Mouse (Mus musculus): ENCODE measurements at regions not wholly inside any gene's neighbourhood (a gene's known extent, or its start where the extent isn't known, plus 50 kb on each side); places are given as distances from the start of the nearest gene placed in this dataset.

- H3K27ac ChIP-seq (ENCODE audit: low read depth, low read length) = no peak overlapping the region
- TF ChIP-seq CTCF (IDR thresholded peaks at IDR 0.05; ENCODE audit: low read depth) = no peak
- H3K4me1 ChIP-seq (ENCODE audit: insufficient read depth) = no peaks in the 10 kb centered on the region
- H3K27me3 ChIP-seq (ENCODE audit: insufficient read depth, low read length) = no peaks in the 10 kb centered on the region
- H3K9me3 ChIP-seq (ENCODE audit: low read length) = no peaks in the 10 kb centered on the region
- no peak overlapping the region for H3K4me3 ChIP-seq (ENCODE audit: low read depth, low read length)
- H3K9ac ChIP-seq = no peak overlapping the region
- DNase-seq = no peak
- no peak overlapping the region for H3K4me2 ChIP-seq (ENCODE audit: low read depth)
- 89% methylated on average over 2 of the region's 2 CpGs for WGBS
- no peak for ATAC-seq
- H3K36me3 ChIP-seq (ENCODE audit: insufficient read depth) = no peaks in the 10 kb centered on the region
Observed at GRCm38 (mm10) chr3:141051685-141052084, 160.5 kb downstream of the Pdha2 start.

DNA sequence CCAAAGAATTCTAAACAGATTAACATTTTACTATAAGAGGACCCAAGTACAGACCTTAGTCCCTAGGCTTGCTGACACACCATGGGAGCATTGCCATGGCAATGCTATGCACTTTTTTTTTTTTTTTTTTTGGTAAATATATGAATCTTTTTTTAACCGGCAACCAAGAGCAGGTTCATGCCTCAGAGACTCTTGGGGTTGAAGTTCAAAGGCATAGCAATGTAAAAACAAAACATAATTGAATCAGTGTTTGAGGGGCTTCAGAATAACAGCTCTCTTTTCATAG is 197.9 kb downstream of the Pdha2 start:
- WGBS = 70% methylated on average over 1 of the region's 1 CpGs
- Histone ChIP-seq H3K9me3 (ENCODE audit: low read length) (no peaks in the 10 kb centered on the region), H3K4me2 (ENCODE audit: low read depth) (no peak overlapping the region), H3K27ac (ENCODE audit: low read depth, low read length) (no peak overlapping the region), H3K4me1 (ENCODE audit: insufficient read depth) (no peaks in the 10 kb centered on the region), H3K4me3 (ENCODE audit: low read depth, low read length) (no peak overlapping the region), H3K9ac (no peak overlapping the region), H3K36me3 (ENCODE audit: insufficient read depth) (no peaks in the 10 kb centered on the region), H3K27me3 (ENCODE audit: insufficient read depth, low read length) (no peaks in the 10 kb centered on the region)
- TF ChIP-seq CTCF (IDR thresholded peaks at IDR 0.05; ENCODE audit: low read depth) = no peak
- DNase-seq (no peak), ATAC-seq (no peak)

- Histone ChIP-seq H3K4me3 (ENCODE audit: low read depth, low read length) (no peak overlapping the region), H3K9ac (no peak overlapping the region), H3K9me3 (ENCODE audit: low read length) (no peaks in the 10 kb centered on the region), H3K27ac (ENCODE audit: low read depth, low read length) (no peak overlapping the region), H3K4me1 (ENCODE audit: insufficient read depth) (no peaks in the 10 kb centered on the region), H3K27me3 (ENCODE audit: insufficient read depth, low read length) (no peaks in the 10 kb centered on the region), H3K4me2 (ENCODE audit: low read depth) (no peak overlapping the region), H3K36me3 (ENCODE audit: insufficient read depth) (no peaks in the 10 kb centered on the region)
- TF ChIP-seq CTCF (IDR thresholded peaks at IDR 0.05; ENCODE audit: low read depth) = no peak
- no peak for DNase-seq
- no peak for ATAC-seq
- 59% methylated on average over 8 of the region's 8 CpGs for WGBS
Observed at GRCm38 (mm10) chr3:141013521-141014261, 198.5 kb downstream of the Pdha2 start.

- H3K27ac ChIP-seq (ENCODE audit: low read depth, low read length) = no peak overlapping the region
- no peak overlapping the region for H3K9ac ChIP-seq
- H3K4me1 ChIP-seq (ENCODE audit: insufficient read depth) = no peaks in the 10 kb centered on the region
- H3K4me2 ChIP-seq (ENCODE audit: low read depth) = no peak overlapping the region
- TF ChIP-seq CTCF (IDR thresholded peaks at IDR 0.05; ENCODE audit: low read depth) = no peak
- no peak for DNase-seq
- 73% methylated on average over 1 of the region's 1 CpGs for WGBS
- H3K36me3 ChIP-seq (ENCODE audit: insufficient read depth) = no peaks in the 10 kb centered on the region
- H3K9me3 ChIP-seq (ENCODE audit: low read length) = no peaks in the 10 kb centered on the region
- ATAC-seq = no peak
- H3K4me3 ChIP-seq (ENCODE audit: low read depth, low read length) = no peak overlapping the region
- H3K27me3 ChIP-seq (ENCODE audit: insufficient read depth, low read length) = no peaks in the 10 kb centered on the region
Observed at GRCm38 (mm10) chr3:141012976-141013375, 199.2 kb downstream of the Pdha2 start.

DNA sequence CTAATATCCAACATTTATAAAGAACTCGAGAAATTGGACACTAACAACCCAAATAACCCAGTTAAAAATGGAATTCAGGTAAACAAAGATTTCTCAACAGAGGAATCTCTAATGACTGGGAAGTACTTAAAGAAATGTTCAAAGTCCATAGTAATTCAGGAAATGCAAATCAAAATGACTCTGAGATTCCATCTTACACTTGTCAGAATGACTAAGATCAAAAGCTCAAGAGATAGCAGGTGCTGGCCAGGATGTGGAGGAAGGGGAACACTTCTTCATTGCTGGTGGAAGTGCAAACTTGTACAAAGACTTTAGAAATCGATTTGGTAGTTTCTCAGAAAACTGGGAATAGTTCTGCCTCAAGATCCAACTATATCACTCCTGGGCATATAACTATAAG is 203.4 kb downstream of the Pdha2 start:
- no peak overlapping the region for H3K4me2 ChIP-seq (ENCODE audit: low read depth)
- no peaks in the 10 kb centered on the region for H3K36me3 ChIP-seq (ENCODE audit: insufficient read depth)
- no peak overlapping the region for H3K9ac ChIP-seq
- no peak overlapping the region for H3K27ac ChIP-seq (ENCODE audit: low read depth, low read length)
- WGBS = 85% methylated on average over 2 of the region's 2 CpGs
- H3K9me3 ChIP-seq (ENCODE audit: low read length) = no peaks in the 10 kb centered on the region
- no peak for DNase-seq
- no peaks in the 10 kb centered on the region for H3K27me3 ChIP-seq (ENCODE audit: insufficient read depth, low read length)
- ATAC-seq = no peak
- H3K4me1 ChIP-seq (ENCODE audit: insufficient read depth) = no peaks in the 10 kb centered on the region
- no peak overlapping the region for H3K4me3 ChIP-seq (ENCODE audit: low read depth, low read length)
- no peak for TF ChIP-seq CTCF (IDR thresholded peaks at IDR 0.05; ENCODE audit: low read depth)

DNA sequence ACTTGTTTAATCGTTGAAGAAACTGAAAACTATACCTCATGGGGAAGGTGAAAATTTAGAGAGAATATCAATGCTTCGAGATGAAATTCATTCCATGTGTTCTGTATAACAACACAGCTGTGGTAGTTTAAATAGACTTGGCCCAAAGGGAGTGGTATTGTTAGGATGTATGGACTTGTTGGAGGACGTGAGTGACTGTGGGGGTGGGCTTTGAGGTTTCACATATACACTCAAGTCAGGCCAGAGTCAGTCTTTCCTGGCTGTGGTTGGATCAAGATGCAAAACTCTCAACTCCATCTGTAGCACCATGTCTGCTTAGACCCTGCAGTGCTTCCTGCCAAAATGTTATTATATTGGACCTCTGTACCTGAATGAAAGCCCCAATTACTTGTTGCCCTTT is 206.3 kb downstream of the Pdha2 start:
- no peaks in the 10 kb centered on the region for H3K9me3 ChIP-seq (ENCODE audit: low read length)
- TF ChIP-seq CTCF (IDR thresholded peaks at IDR 0.05; ENCODE audit: low read depth) = no peak
- ATAC-seq (no peak), DNase-seq (no peak)
- no peaks in the 10 kb centered on the region for H3K36me3 ChIP-seq (ENCODE audit: insufficient read depth)
- no peaks in the 10 kb centered on the region for H3K4me1 ChIP-seq (ENCODE audit: insufficient read depth)
- H3K4me2 ChIP-seq (ENCODE audit: low read depth) = no peak overlapping the region
- 67% methylated on average over 3 of the region's 3 CpGs for WGBS
- no peak overlapping the region for H3K27ac ChIP-seq (ENCODE audit: low read depth, low read length)
- no peak overlapping the region for H3K9ac ChIP-seq
- no peak overlapping the region for H3K4me3 ChIP-seq (ENCODE audit: low read depth, low read length)
- no peaks in the 10 kb centered on the region for H3K27me3 ChIP-seq (ENCODE audit: insufficient read depth, low read length)

DNA sequence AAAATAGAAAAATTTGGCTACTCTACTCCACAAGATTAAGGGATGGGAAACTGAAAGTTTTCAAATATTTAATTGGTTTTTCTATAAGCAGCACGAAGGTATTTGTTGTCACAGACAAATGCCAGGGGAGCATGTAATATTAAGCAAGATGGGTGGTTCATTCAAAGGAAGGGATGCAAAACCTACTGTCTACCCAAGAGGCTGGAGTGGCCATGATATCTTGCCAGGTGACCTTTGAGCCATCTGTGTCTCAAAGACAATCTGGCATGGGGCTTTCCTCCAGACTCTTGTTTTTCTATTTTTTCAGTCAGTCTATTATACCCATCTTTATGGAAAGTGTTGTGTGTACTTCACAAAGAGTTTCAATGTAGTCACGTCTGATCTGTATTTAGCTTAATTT is 208.6 kb downstream of the Pdha2 start:
- TF ChIP-seq CTCF (IDR thresholded peaks at IDR 0.05; ENCODE audit: low read depth) = no peak
- WGBS = 71% methylated on average over 2 of the region's 2 CpGs
- ATAC-seq = no peak

More for the DNA sequence above, 208.6 kb downstream of the Pdha2 start:
- H3K36me3 ChIP-seq (ENCODE audit: insufficient read depth) = no peaks in the 10 kb centered on the region
- H3K4me3 ChIP-seq (ENCODE audit: low read depth, low read length) = no peak overlapping the region
- H3K9ac ChIP-seq = no peak overlapping the region
- H3K9me3 ChIP-seq (ENCODE audit: low read length) = no peaks in the 10 kb centered on the region
- H3K27me3 ChIP-seq (ENCODE audit: insufficient read depth, low read length) = no peaks in the 10 kb centered on the region
- H3K4me1 ChIP-seq (ENCODE audit: insufficient read depth) = no peaks in the 10 kb centered on the region
- no peak for DNase-seq
- no peak overlapping the region for H3K27ac ChIP-seq (ENCODE audit: low read depth, low read length)
- H3K4me2 ChIP-seq (ENCODE audit: low read depth) = no peak overlapping the region
